Mouse (Mus musculus): ENCODE measurements around the gene Tbl3. TPM values are rescaled to one million over a fixed set of nuclear protein-coding genes. Genes with fewer than 3 reads are reported as not detected.
"Not testable (repeated sequence)": the region's sequence is repeated elsewhere in the genome, so short reads cannot be mapped to it uniquely, and the experiment has no call there.

Tbl3 gene
- polyA plus RNA-seq, 1 experiment from 2014 or later, result 79.5 TPM

- no peaks in the 10 kb centered on the region for H3K9me3 ChIP-seq
- no peak for ATAC-seq (replicated peaks)
- no peak overlapping the region for H3K4me2 ChIP-seq (replicated peaks)
- no peaks in the 10 kb centered on the region for H3K36me3 ChIP-seq
- no peak overlapping the region for H3K4me3 ChIP-seq
- H3K9ac ChIP-seq (replicated peaks), result no peak overlapping the region
- H3K4me1 ChIP-seq, result peaks cover 31% of the 10 kb centered on the region
- no peak overlapping the region for H3K27ac ChIP-seq (replicated peaks)
- WGBS, result 18% methylated on average over 6 of the region's 6 CpGs
- no peaks in the 10 kb centered on the region for H3K27me3 ChIP-seq
Measured at GRCm38 (mm10) chr17:24667416-24667815, 40.0 kb downstream of the Tbl3 start.

- H3K36me3 ChIP-seq; H3K4me3 ChIP-seq; H3K4me2 ChIP-seq (replicated peaks); H3K27ac ChIP-seq (replicated peaks); ATAC-seq (replicated peaks); H3K9me3 ChIP-seq; H3K27me3 ChIP-seq; H3K9ac ChIP-seq (replicated peaks): not testable (repeated sequence)
- WGBS, result 64% methylated on average over 7 of the region's 7 CpGs
- H3K4me1 ChIP-seq, result peaks cover 27% of the 10 kb centered on the region
Measured at GRCm38 (mm10) chr17:24667011-24667410, 40.4 kb downstream of the Tbl3 start.

GRCm38 (mm10) chr17:24658017-24658758 lies 49.3 kb downstream of the Tbl3 start, which contains the start of gene Npw:
Gene Npw, minus strand, starts transcription at chr17:24658457.
- peaks cover 47% of the 10 kb centered on the region for H3K27me3 ChIP-seq
- H3K9ac ChIP-seq (replicated peaks), result peak within 1 kb of the TSS; percentile 48
- H3K36me3 ChIP-seq, result no peaks in the 10 kb centered on the region
- H3K4me1 ChIP-seq, result peaks cover 12% of the 10 kb centered on the region
- ATAC-seq (replicated peaks), result no peak
- H3K4me3 ChIP-seq, result peak within 1 kb of the TSS; percentile 32
- WGBS, result 2% methylated on average over 47 of the region's 47 CpGs
- H3K27ac ChIP-seq (replicated peaks), result no peak within 1 kb of the TSS
- H3K9me3 ChIP-seq, result no peaks in the 10 kb centered on the region
- peak within 1 kb of the TSS; percentile 54 for H3K4me2 ChIP-seq (replicated peaks)

GRCm38 (mm10) chr17:24654969-24655368 lies 52.5 kb downstream of the Tbl3 start:
- 74% methylated on average over 4 of the region's 4 CpGs for WGBS
- no peaks in the 10 kb centered on the region for H3K9me3 ChIP-seq
- H3K27me3 ChIP-seq, result peaks cover 45% of the 10 kb centered on the region
- no peaks in the 10 kb centered on the region for H3K36me3 ChIP-seq
- no peak for ATAC-seq (replicated peaks)
- H3K4me1 ChIP-seq, result peaks cover 16% of the 10 kb centered on the region
- no peak overlapping the region for H3K4me3 ChIP-seq
- H3K9ac ChIP-seq (replicated peaks), result no peak overlapping the region
- H3K4me2 ChIP-seq (replicated peaks), result no peak overlapping the region
- H3K27ac ChIP-seq (replicated peaks), result no peak overlapping the region

GRCm38 (mm10) chr17:24653967-24654710 lies 53.3 kb downstream of the Tbl3 start:
- Histone ChIP-seq H3K9ac (replicated peaks) (peak overlapping the region; percentile 21; the same call in 1 of the 2 replicates), H3K4me1 (peaks cover 23% of the 10 kb centered on the region), H3K36me3 (no peaks in the 10 kb centered on the region), H3K27me3 (peaks cover 39% of the 10 kb centered on the region), H3K4me3 (peak overlapping the region; percentile 22; the same call in 1 of the 2 replicates), H3K4me2 (replicated peaks) (peak overlapping the region; percentile 41), H3K27ac (replicated peaks) (no peak overlapping the region), H3K9me3 (no peaks in the 10 kb centered on the region)
- 5% methylated on average over 19 of the region's 19 CpGs for WGBS
- peak; percentile 58 for ATAC-seq (replicated peaks)

- Histone ChIP-seq H3K4me3 (no peak overlapping the region), H3K27ac (replicated peaks) (no peak overlapping the region), H3K4me2 (replicated peaks) (no peak overlapping the region), H3K27me3 (peaks cover 17% of the 10 kb centered on the region; the same call in 1 of the 2 replicates), H3K9me3 (no peaks in the 10 kb centered on the region), H3K9ac (replicated peaks) (no peak overlapping the region), H3K36me3 (no peaks in the 10 kb centered on the region), H3K4me1 (peaks cover 14% of the 10 kb centered on the region)
- 67% methylated on average over 3 of the region's 3 CpGs for WGBS
- ATAC-seq (replicated peaks), result no peak
Measured at GRCm38 (mm10) chr17:24651835-24652234, 55.6 kb downstream of the Tbl3 start.

- 76% methylated on average over 4 of the region's 4 CpGs for WGBS
- H3K36me3 ChIP-seq, result no peaks in the 10 kb centered on the region
- no peak for ATAC-seq (replicated peaks)
- peaks cover 14% of the 10 kb centered on the region for H3K4me1 ChIP-seq
- H3K9ac ChIP-seq (replicated peaks), result no peak overlapping the region
- H3K4me2 ChIP-seq (replicated peaks), result peak overlapping the region; percentile 96; the same call in 1 of the 2 replicates
- H3K27ac ChIP-seq (replicated peaks), result no peak overlapping the region
- 0 out of 2 replicates have a peak, but pooled peaks cover 12% of the 10 kb centered on the region for H3K27me3 ChIP-seq
- H3K4me3 ChIP-seq, result no peak overlapping the region
- no peaks in the 10 kb centered on the region for H3K9me3 ChIP-seq
Measured at GRCm38 (mm10) chr17:24650766-24651165, 56.7 kb downstream of the Tbl3 start.

- under 1% methylated on average over 36 of the region's 41 CpGs for WGBS
- peaks cover 14% of the 10 kb centered on the region for H3K4me1 ChIP-seq
- peak within 1 kb of the TSS; percentile 96 for H3K4me2 ChIP-seq (replicated peaks)
- peak within 1 kb of the TSS; percentile 68 for H3K9ac ChIP-seq (replicated peaks)
- no peaks in the 10 kb centered on the region for H3K36me3 ChIP-seq
- no peaks in the 10 kb centered on the region for H3K9me3 ChIP-seq
- H3K4me3 ChIP-seq, result peak within 1 kb of the TSS; percentile 58
- peak; percentile 63 for ATAC-seq (replicated peaks)
- peak within 1 kb of the TSS; percentile 38; the same call in 1 of the 2 replicates for H3K27ac ChIP-seq (replicated peaks)
- H3K27me3 ChIP-seq, result 0 out of 2 replicates have a peak, but pooled peaks cover 12% of the 10 kb centered on the region
Measured at GRCm38 (mm10) chr17:24650070-24650616, 57.3 kb downstream of the Tbl3 start, which contains the start of gene Slc9a3r2. Gene Slc9a3r2, minus strand, starts transcription at chr17:24650327.

GRCm38 (mm10) chr17:24649581-24650069 lies 57.8 kb downstream of the Tbl3 start:
- no peaks in the 10 kb centered on the region for H3K36me3 ChIP-seq
- peak overlapping the region; percentile 58 for H3K4me3 ChIP-seq
- H3K9ac ChIP-seq (replicated peaks), result peak overlapping the region; percentile 68
- 0 out of 2 replicates have a peak, but pooled peaks cover 12% of the 10 kb centered on the region for H3K27me3 ChIP-seq
- peak; percentile 30; the same call in 1 of the 2 replicates for ATAC-seq (replicated peaks)
- peaks cover 14% of the 10 kb centered on the region for H3K4me1 ChIP-seq
- peak overlapping the region; percentile 96 for H3K4me2 ChIP-seq (replicated peaks)
- peak overlapping the region; percentile 38; the same call in 1 of the 2 replicates for H3K27ac ChIP-seq (replicated peaks)
- 1% methylated on average over 35 of the region's 35 CpGs for whole genome bisulfite sequencing
- H3K9me3 ChIP-seq, result no peaks in the 10 kb centered on the region

- Histone ChIP-seq H3K9ac (replicated peaks) (peak overlapping the region; percentile 19; the same call in 1 of the 2 replicates), H3K27ac (replicated peaks) (no peak overlapping the region), H3K9me3 (no peaks in the 10 kb centered on the region), H3K4me2 (replicated peaks) (no peak overlapping the region), H3K27me3 (0 out of 2 replicates have a peak, but pooled peaks cover 9% of the 10 kb centered on the region), H3K4me3 (peak overlapping the region; percentile 58; the same call in 1 of the 2 replicates), H3K4me1 (peaks cover 12% of the 10 kb centered on the region), H3K36me3 (no peaks in the 10 kb centered on the region)
- 77% methylated on average over 10 of the region's 10 CpGs for WGBS
- ATAC-seq (replicated peaks), result no peak
Measured at GRCm38 (mm10) chr17:24648731-24649377, 58.6 kb downstream of the Tbl3 start.
